In the genomic region with DNA sequence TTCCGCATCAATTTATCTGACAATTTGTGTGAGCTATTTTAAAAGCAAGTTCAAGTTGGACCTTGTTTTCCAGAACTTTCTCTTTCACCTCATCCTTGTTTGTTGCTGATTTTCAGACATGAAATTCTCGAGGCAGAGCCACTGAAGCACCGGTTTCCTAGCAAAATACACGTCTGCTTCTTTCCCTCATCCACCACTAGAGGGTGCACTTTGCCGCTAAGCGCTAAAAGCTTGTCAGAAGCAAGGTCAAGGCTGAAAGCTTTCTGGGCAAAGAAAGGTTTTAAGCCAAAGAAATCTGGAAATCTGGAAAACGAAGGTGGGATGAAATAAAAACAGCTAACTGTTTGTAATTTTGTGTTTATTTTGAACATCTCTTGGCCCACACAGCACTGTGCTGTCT, we compare ENCODE assay signal across 9 mouse cellular contexts. TPM values are rescaled to one million over a fixed set of nuclear protein-coding genes. Genes with fewer than 3 reads are reported as not detected.
DNase-seq lines count a peak whose midpoint lies in the region; ATAC-seq lines count a peak whose summit lies in the region.
"Had no signal": no experiment of that assay in that cellular context is flagged by ENCODE, and none has a peak within 500 bp of the region (broad histone marks: within the 10 kb centered on the region; RNA-seq: fewer than 3 reads in every experiment).

No protein-coding gene starts in this region.

- intact Hi-C loops in heart, postnatal 25 days (cut with DNase I) = loop anchor here (1.0 to 10.0 kb wide), 2 partner anchors 117 to 375 kb away; no protein-coding TSS in a partner anchor
- intact Hi-C loops in left cerebral cortex, postnatal 10 days (cut with DNase I) = loop anchor here (1.0 to 5.0 kb wide), 2 partner anchors 117 to 148 kb away; no protein-coding TSS in a partner anchor

- peaks cover 6% of the 10 kb centered on the region; the same call in 1 of the 2 replicates for H3K27me3 ChIP-seq in intestine, embryonic 14.5 days (replicated peaks; ENCODE audit: control insufficient read depth, insufficient read depth, low read length)
- H3K27me3 ChIP-seq in intestine, embryonic 16.5 days (replicated peaks; ENCODE audit: control insufficient read depth, insufficient read depth, low read length) = peaks cover 4% of the 10 kb centered on the region; the same call in 1 of the 2 replicates

- peak; percentile 87 for DNase-seq in intestine, embryonic 14.5 days (ENCODE audit: low spot score)
- DNase-seq in adrenal gland, adult (ENCODE audit: inconsistent age in 2 of 2, low spot score in 1 of 2) = peak; percentile 71 to 92
- DNase-seq in embryo, embryonic 10 days (ENCODE audit: low spot score) = peak; percentile 95
- peak; percentile 14 for DNase-seq in heart, postnatal 25 days (ENCODE audit: low spot score)
- peak; percentile 79 to 80 for DNase-seq in left cerebral cortex, postnatal 10 days (ENCODE audit: extremely low spot score in 1 of 2, low spot score in 2 of 2)
- DNase-seq in ovary, postnatal 10 days (ENCODE audit: low spot score) = peak; percentile 47
- DNase-seq in thymus, postnatal 0 days (ENCODE audit: low spot score) = peak; percentile 84

- H3K4me3 ChIP-seq in intestine, embryonic 14.5 days (ENCODE audit: low read depth, low read length) = no peak overlapping the region
- H3K4me3 ChIP-seq in intestine, embryonic 16.5 days (ENCODE audit: low read length) = no peak overlapping the region
- H3K4me3 ChIP-seq: erythroblast, embryonic 14.5 days had no signal

- no peaks in the 10 kb centered on the region for H3K9me3 ChIP-seq in intestine, embryonic 14.5 days (ENCODE audit: control insufficient read depth, low read length)
- no peaks in the 10 kb centered on the region for H3K9me3 ChIP-seq in intestine, embryonic 16.5 days (ENCODE audit: control insufficient read depth, low read length)

- H3K27ac ChIP-seq in intestine, embryonic 14.5 days (ENCODE audit: low read depth) = no peak overlapping the region
- H3K27ac ChIP-seq in intestine, embryonic 16.5 days (ENCODE audit: low read length) = no peak overlapping the region

- peaks cover 11% of the 10 kb centered on the region; the same call in 1 of the 2 replicates for H3K4me1 ChIP-seq in intestine, embryonic 14.5 days (replicated peaks; ENCODE audit: control insufficient read depth, insufficient read depth, low read length)
- peaks cover 4% of the 10 kb centered on the region; the same call in 1 of the 2 replicates for H3K4me1 ChIP-seq in intestine, embryonic 16.5 days (ENCODE audit: control insufficient read depth, insufficient read depth, low read length)

- ATAC-seq in intestine, embryonic 14.5 days (replicated peaks; ENCODE audit: low FRiP score, low TSS enrichment, low read depth) = no peak
- ATAC-seq in intestine, embryonic 16.5 days = no peak

- H3K4me2 ChIP-seq in intestine, embryonic 14.5 days (ENCODE audit: low read length) = no peak overlapping the region
- H3K4me2 ChIP-seq in intestine, embryonic 16.5 days (ENCODE audit: low read depth, low read length) = no peak overlapping the region

- no peaks in the 10 kb centered on the region for H3K36me3 ChIP-seq in intestine, embryonic 14.5 days (ENCODE audit: control insufficient read depth, insufficient read depth, low read length)
- no peaks in the 10 kb centered on the region for H3K36me3 ChIP-seq in intestine, embryonic 16.5 days (ENCODE audit: control insufficient read depth, insufficient read depth, low read length)

- WGBS in intestine, embryonic 14.5 days = 9% methylated on average over 7 of the region's 7 CpGs
- WGBS in intestine, embryonic 16.5 days = 6% methylated on average over 7 of the region's 7 CpGs

- no peak overlapping the region for H3K9ac ChIP-seq in intestine, embryonic 14.5 days (ENCODE audit: low read length)
- no peak overlapping the region for H3K9ac ChIP-seq in intestine, embryonic 16.5 days (ENCODE audit: low read depth, low read length)

RNA-seq across cellular contexts. Expression of a gene that starts 27.0 kb away (rescaled TPM):
- polyA plus RNA-seq in intestine, embryonic 14.5 days (2014; fragmentation: Nextera tagmentation; extraction: Ambion mirVana) = 32.9 and 36.8 TPM in 2 replicates
- 23.2 and 28.4 TPM in 2 replicates for polyA plus RNA-seq in intestine, embryonic 16.5 days (2015; fragmentation: Nextera tagmentation; extraction: Ambion mirVana)
- 1 to 10 TPM; 4.4 to 7.6 TPM for total RNA-seq in heart, postnatal 25 days (2021)
- total RNA-seq in left cerebral cortex, postnatal 10 days (2021) = 1 to 10 TPM; 2.9 to 3.7 TPM
- polyA plus RNA-seq in thymus, postnatal 0 days (2015; fragmentation: Nextera tagmentation; extraction: Ambion mirVana) = 51.6 and 57.5 TPM in 2 replicates

RNA-seq across cellular contexts. Expression of a gene that starts 33.6 kb away (rescaled TPM):
- polyA plus RNA-seq in intestine, embryonic 14.5 days (2014; fragmentation: Nextera tagmentation; extraction: Ambion mirVana) = 34.0 and 37.6 TPM in 2 replicates
- polyA plus RNA-seq in intestine, embryonic 16.5 days (2015; fragmentation: Nextera tagmentation; extraction: Ambion mirVana) = 13.9 and 18.5 TPM in 2 replicates
- total RNA-seq in heart, postnatal 25 days (2021) = 100 to 1,000 TPM; 147 to 165 TPM
- 10 to 100 TPM; 75.4 to 78.5 TPM for total RNA-seq in left cerebral cortex, postnatal 10 days (2021)
- 4.5 and 7.0 TPM in 2 replicates for polyA plus RNA-seq in thymus, postnatal 0 days (2015; fragmentation: Nextera tagmentation; extraction: Ambion mirVana)

Comparison
In these comparisons a context has a peak if more than half of its experiments do, and no peak if none do; other contexts are left out.
1. DNase-seq: peak in every context shown above with its lines; median percentile 95 in embryo, embryonic 10 days; 87 in intestine, embryonic 14.5 days; 84 in thymus, postnatal 0 days; 82 in adrenal gland, adult; 80 in left cerebral cortex, postnatal 10 days; 47 in ovary, postnatal 10 days; 14 in heart, postnatal 25 days.